Mouse (Mus musculus): ENCODE measurements at regions not wholly inside any gene's neighbourhood (a gene's known extent, or its start where the extent isn't known, plus 50 kb on each side); places are given as distances from the start of the nearest gene placed in this dataset.

DNA sequence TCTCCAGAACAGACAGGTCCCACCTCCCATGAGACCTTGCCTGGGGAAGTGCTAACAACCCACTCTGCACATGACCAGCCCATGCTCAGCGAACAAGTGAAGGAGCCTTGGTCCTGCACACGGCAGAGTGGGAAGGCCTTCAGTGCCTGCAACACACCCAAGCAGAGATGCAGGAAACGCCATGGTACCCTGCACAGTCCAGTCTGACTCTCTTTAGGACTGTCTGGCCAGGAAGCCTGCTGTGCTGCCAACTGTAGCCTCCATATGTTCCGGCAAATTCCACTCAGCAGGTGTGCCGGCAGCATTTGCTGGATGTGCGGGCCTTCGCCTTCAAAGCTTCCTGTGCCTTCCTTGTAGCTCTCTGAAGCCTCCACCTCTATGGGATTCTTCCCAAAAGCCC is 126.5 kb downstream of the Rpl14 start:
- TF ChIP-seq MAFK (IDR thresholded peaks at IDR 0.05; ENCODE audit: borderline replicate concordance, low read depth, low read length) (no peak), CTCF (IDR thresholded peaks at IDR 0.05 in 2 of 3, conservative IDR thresholded peaks at IDR 0.05 in 1 of 3; ENCODE audit: control insufficient read depth in 1 of 3, insufficient read depth in 1 of 3, low read depth in 2 of 3, low read length in 3 of 3, poor library complexity in 1 of 3, severe bottlenecking in 1 of 3) (no peak)
